Mouse (Mus musculus) CD8-positive naive resting alpha-beta T cell, adult 2 months (primary cell): ENCODE data around the gene Cdc42.
A peak's percentile ranks its signal among the peaks of the same experiment; 100 is the strongest.

Experiments
- DNase-seq, 2 experiments: peaks; one replicate each; pipeline ENCODE4 v3.0.0; 2022; ENCODE audit warnings: low read depth in 2 of 2, low spot score in 2 of 2

Cdc42 gene

GRCm38 (mm10) chr4:137316027-137316770, 41.3 kb downstream of the Cdc42 start:
- no peak for DNase-seq

GRCm38 (mm10) chr4:137315061-137315460, 42.5 kb downstream of the Cdc42 start:
- DNase-seq: no peak

- no peak for DNase-seq
Measured at GRCm38 (mm10) chr4:137314561-137314960, 43.0 kb downstream of the Cdc42 start.

- no peak for DNase-seq
Measured at GRCm38 (mm10) chr4:137313511-137313910, 44.0 kb downstream of the Cdc42 start.

GRCm38 (mm10) chr4:137308377-137308776, 49.1 kb downstream of the Cdc42 start:
- peak in 1 of 2 experiments; percentile 16 for DNase-seq

GRCm38 (mm10) chr4:137306991-137307706, 50.4 kb downstream of the Cdc42 start:
- DNase-seq: no peak

DNA sequence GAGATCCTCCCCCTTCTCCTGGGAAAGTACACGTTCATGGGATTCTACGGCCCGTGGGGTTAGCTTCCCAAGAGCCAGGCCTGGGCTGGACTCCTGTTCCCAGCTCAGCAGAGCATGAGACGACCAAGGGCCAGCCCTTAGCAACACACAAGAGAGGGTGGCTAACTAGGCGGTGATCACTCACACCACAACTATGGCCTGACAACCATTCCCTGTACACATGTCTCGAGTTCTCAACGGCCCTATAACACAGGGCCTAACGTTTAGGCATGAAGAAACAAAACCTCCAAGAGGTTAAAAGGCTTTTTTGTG, 51.0 kb downstream of the Cdc42 start:
- no peak for DNase-seq

- DNase-seq: no peak
Measured at GRCm38 (mm10) chr4:137305831-137306576, 51.5 kb downstream of the Cdc42 start.

- DNase-seq: no peak
Measured at GRCm38 (mm10) chr4:137305066-137305465, 52.5 kb downstream of the Cdc42 start.

DNA sequence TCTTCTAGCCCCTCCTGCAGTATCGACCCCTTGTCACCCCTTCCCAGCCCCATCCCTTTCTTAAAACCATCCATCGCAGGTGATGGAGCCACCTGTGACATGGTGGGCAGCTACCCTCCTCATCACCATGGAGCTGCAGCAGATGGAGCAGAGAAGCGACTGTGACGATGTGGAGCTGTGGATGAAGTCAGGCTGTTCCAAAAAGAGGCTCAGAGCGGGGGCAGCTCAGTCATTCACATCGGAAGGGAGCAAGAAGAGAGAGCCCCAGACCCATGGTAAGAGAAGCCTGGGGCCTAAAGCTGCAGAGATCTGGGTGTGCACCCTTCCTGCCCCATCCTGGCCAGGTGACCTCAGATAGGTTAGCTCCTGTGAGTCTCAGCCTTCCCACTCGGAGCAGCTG, 53.4 kb downstream of the Cdc42 start:
- DNase-seq: no peak

DNA sequence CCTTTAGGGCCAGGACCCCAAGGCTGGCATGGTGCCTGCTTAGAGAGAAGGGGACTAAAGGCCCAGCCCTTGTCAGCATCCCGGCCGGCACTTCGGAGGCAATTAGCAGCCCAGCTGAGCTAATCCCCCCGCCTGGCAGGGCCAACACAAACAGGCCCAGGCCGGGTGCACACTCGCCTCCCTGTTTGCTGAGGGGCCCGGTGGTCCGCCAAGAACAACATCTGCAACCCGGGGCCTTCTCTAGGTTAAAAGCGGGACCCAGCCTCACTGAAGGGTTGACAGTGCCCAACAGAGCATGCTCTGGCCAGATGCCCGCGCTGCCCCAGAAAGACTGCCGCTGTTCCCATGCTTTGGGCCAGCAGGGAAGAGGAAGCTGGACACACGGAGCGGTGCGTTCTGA, 55.9 kb downstream of the Cdc42 start:
- DNase-seq: no peak

GRCm38 (mm10) chr4:137300227-137300626, 57.3 kb downstream of the Cdc42 start:
- DNase-seq: no peak

- DNase-seq: no peak
Measured at GRCm38 (mm10) chr4:137298406-137298805, 59.1 kb downstream of the Cdc42 start.

DNA sequence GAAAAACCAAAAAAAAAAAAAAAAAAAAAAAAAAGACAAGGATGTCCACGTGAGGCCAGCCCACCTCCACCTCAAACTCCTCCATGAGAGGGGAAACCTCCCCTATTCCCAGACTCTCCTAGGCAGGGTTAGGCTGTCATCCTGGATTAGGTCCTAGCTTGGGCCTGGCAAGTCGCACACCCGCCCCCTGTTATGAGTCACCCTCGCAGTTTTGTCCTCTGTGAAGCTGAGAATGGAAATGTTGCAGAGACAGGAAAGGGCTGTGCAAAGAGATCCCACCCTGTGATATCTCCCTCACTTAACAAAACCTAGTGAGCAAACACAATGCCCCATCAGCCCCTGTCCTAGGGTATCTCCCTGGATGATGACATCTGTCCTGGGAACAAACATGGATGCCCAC, 59.9 kb downstream of the Cdc42 start:
- DNase-seq: no peak

GRCm38 (mm10) chr4:137294951-137295350, 62.6 kb downstream of the Cdc42 start:
- DNase-seq: no peak

DNA sequence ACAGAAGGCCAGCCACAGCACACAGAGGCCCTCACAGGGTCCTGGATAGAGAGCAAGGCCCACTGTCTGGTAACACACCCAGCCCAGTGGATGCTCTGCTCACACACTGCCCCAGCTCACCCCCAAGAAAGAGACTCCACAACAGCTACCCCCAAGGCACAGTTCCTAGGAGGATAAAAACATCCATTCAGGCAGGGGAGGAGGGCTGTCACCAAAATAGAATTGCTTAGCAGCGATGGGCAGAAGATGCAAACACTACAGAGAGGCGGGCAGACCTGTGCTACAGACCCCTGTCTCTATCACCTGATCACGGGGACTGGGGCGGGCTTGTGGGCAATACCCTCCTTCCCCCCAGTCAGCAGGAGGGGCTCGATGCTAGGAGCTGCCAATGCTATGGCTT, 63.0 kb downstream of the Cdc42 start:
- no peak for DNase-seq

- DNase-seq: no peak
Measured at GRCm38 (mm10) chr4:137294032-137294431, 63.5 kb downstream of the Cdc42 start.

GRCm38 (mm10) chr4:137292625-137293024, 64.9 kb downstream of the Cdc42 start:
- no peak for DNase-seq

GRCm38 (mm10) chr4:137290250-137290649, 67.3 kb downstream of the Cdc42 start:
- no peak for DNase-seq

DNA sequence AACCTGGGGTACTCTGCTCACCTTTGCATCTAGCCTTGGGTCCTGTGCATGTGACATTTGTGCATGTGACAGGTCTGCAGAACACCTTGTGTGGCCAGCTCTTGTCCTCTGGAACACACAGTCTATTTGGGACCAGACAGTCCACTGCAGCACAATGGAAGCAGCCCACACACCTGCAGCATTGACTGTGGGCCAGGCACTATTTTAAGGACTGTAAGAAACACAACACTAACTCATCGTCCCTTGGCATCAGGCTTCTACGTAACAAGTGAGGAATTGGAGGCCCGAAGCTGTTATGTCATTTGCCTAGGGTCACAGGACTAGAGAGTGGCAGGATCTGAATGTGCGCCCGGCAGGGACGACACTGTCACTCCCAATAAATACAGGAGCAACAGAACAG, 67.8 kb downstream of the Cdc42 start:
- no peak for DNase-seq

- DNase-seq: no peak
Measured at GRCm38 (mm10) chr4:137287818-137288217, 69.7 kb downstream of the Cdc42 start.

DNA sequence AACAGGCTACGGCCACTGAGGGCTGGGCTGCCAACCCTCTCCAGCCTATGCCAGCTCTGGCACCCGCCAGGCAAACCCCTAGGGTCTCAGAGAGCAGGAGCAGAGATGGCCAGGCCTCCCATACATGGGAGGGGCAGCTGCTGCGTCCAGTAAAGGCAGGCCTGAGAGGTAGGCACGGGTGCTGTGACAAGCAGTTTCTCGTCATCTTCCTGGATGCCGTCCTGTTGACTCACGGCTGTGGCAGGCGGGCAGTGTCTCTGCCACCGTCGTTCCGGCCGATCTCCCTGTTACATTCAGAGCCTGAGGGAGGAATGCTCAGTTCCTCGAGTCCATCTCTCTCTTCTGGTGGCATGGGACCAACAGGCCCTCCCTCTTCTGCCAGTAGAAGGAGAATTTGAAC, 70.3 kb downstream of the Cdc42 start:
- DNase-seq: no peak
